Mouse (Mus musculus): ENCODE measurements around the gene Poldip2. TPM values are rescaled to one million over a fixed set of nuclear protein-coding genes. Genes with fewer than 3 reads are reported as not detected.
A peak's percentile ranks its signal among the peaks of the same experiment; 100 is the strongest.

Gene Poldip2
- polyA plus RNA-seq (2017; shearing (Covaris generic)): 10 to 100 TPM; 12.4 to 16.8 (median 13.2) TPM

- peak; percentile 92 for ATAC-seq
Measured at GRCm38 (mm10) chr11:78512025-78512957, at the start of gene Poldip2, which contains the start of gene Tmem199. Gene Poldip2, plus strand, starts transcription at chr11:78512193. Gene Tmem199, minus strand, starts transcription at chr11:78512172.

- no peak for ATAC-seq
Measured at GRCm38 (mm10) chr11:78462669-78463068, 49.3 kb upstream of the Poldip2 start.

- no peak for ATAC-seq
Measured at GRCm38 (mm10) chr11:78463286-78464036, 48.5 kb upstream of the Poldip2 start.

GRCm38 (mm10) chr11:78465116-78465515, 46.9 kb upstream of the Poldip2 start:
- ATAC-seq: no peak

- ATAC-seq: peak; percentile 56
Measured at GRCm38 (mm10) chr11:78465568-78466180, 46.3 kb upstream of the Poldip2 start, which contains the start of gene Slc46a1. Gene Slc46a1, plus strand, starts transcription at chr11:78465697.

- ATAC-seq: no peak
Measured at GRCm38 (mm10) chr11:78466242-78466912, 45.6 kb upstream of the Poldip2 start.

GRCm38 (mm10) chr11:78467515-78467914, 44.5 kb upstream of the Poldip2 start:
- ATAC-seq: no peak

GRCm38 (mm10) chr11:78467932-78468331, 44.1 kb upstream of the Poldip2 start:
- no peak for ATAC-seq

- ATAC-seq: no peak
Measured at GRCm38 (mm10) chr11:78471326-78472103, 40.5 kb upstream of the Poldip2 start.

GRCm38 (mm10) chr11:78475289-78475688, 36.7 kb upstream of the Poldip2 start:
- no peak for ATAC-seq

- no peak for ATAC-seq
Measured at GRCm38 (mm10) chr11:78483639-78484038, 28.4 kb upstream of the Poldip2 start.

GRCm38 (mm10) chr11:78488168-78488567, 23.8 kb upstream of the Poldip2 start:
- no peak for ATAC-seq

GRCm38 (mm10) chr11:78490781-78491241, 21.2 kb upstream of the Poldip2 start:
- no peak for ATAC-seq

GRCm38 (mm10) chr11:78495904-78496303, 16.1 kb upstream of the Poldip2 start:
- ATAC-seq: no peak

- no peak for ATAC-seq
Measured at GRCm38 (mm10) chr11:78497071-78497541, 14.9 kb upstream of the Poldip2 start.

- ATAC-seq: peak; percentile 97
Measured at GRCm38 (mm10) chr11:78497544-78498522, 14.2 kb upstream of the Poldip2 start, which contains the start of gene Sarm1. Gene Sarm1, minus strand, starts transcription at chr11:78497754.

- ATAC-seq: no peak
Measured at GRCm38 (mm10) chr11:78499004-78499403, 13.0 kb upstream of the Poldip2 start, which contains the start of gene Vtn. Gene Vtn, plus strand, starts transcription at chr11:78499091.

GRCm38 (mm10) chr11:78499543-78499942, 12.4 kb upstream of the Poldip2 start:
- ATAC-seq: no peak

- ATAC-seq: no peak
Measured at GRCm38 (mm10) chr11:78500623-78501202, 11.3 kb upstream of the Poldip2 start.
